Mouse (Mus musculus): Measurements from ENCODE around the gene 4930432M17Rik. TPM values are rescaled to one million over a fixed set of nuclear protein-coding genes. Genes with fewer than 3 reads are reported as not detected.

The 4930432M17Rik gene
- total RNA-seq, 2 experiments from 2014 or later, result not detected

DNA sequence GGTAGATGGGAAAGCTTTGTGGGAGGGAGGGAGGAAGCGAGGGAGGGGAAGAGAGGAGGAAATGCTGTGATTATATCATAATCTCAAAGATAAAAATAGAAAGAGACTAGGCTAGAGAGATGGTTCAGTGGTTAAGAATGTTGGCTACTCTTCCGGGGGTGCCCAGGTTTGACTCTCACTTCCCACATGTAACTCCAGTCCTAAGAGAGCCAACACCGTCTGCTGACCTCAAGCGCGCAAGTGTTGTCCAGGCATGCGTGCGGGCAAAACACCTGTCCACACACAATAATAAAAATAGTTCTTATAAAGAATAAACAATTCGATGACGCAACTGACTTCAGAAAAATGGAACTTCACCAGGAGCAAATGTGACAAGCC, 7.1 kb upstream of the 4930432M17Rik start:
- no peak for DNase-seq
- intact Hi-C loops (cut with DNase I), result no loop called here

DNA sequence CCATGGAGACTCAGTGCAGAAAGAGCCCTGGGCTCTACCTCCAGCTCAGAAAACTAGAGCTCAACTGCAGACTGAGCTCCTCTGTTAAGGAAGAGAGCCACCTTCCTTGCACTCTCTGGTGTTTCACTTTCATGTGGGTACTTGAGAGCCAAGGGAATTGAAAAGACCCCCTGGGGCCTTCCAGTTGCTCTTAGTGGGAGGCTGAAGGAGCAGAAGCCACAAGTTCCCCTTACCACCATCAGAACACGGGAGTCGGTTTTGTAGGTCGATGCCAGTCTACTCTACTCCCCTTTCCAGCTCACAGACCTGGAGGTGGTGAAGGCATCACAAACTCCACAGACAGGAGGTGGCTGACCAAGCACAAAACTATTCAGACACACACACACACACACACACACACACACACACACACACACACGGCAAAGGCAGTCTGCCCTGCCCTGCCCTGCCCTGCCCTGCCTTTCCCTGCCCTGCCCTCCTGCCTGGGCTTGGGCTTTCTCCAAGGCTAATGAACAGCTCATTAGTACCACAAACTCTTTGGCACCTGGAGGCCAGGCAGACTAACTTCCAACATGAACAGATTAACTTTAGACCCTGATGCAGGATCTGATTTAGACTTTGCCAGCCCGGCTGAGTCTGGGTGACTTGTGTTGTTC, 1.7 kb downstream of the 4930432M17Rik start:
- intact Hi-C loops (cut with DNase I), result no loop called here

GRCm38 (mm10) chr3:121678935-121679334, 8.4 kb downstream of the 4930432M17Rik start:
- no peak for DNase-seq
- intact Hi-C loops (cut with DNase I), result no loop called here

More for the DNA sequence above, 1.7 kb downstream of the 4930432M17Rik start:
- no peak for DNase-seq

GRCm38 (mm10) chr3:121679443-121679842, 8.9 kb downstream of the 4930432M17Rik start:
- intact Hi-C loops (cut with DNase I), result no loop called here
- DNase-seq, result no peak

GRCm38 (mm10) chr3:121680187-121680586, 9.6 kb downstream of the 4930432M17Rik start:
- no peak for DNase-seq
- intact Hi-C loops (cut with DNase I), result no loop called here

DNA sequence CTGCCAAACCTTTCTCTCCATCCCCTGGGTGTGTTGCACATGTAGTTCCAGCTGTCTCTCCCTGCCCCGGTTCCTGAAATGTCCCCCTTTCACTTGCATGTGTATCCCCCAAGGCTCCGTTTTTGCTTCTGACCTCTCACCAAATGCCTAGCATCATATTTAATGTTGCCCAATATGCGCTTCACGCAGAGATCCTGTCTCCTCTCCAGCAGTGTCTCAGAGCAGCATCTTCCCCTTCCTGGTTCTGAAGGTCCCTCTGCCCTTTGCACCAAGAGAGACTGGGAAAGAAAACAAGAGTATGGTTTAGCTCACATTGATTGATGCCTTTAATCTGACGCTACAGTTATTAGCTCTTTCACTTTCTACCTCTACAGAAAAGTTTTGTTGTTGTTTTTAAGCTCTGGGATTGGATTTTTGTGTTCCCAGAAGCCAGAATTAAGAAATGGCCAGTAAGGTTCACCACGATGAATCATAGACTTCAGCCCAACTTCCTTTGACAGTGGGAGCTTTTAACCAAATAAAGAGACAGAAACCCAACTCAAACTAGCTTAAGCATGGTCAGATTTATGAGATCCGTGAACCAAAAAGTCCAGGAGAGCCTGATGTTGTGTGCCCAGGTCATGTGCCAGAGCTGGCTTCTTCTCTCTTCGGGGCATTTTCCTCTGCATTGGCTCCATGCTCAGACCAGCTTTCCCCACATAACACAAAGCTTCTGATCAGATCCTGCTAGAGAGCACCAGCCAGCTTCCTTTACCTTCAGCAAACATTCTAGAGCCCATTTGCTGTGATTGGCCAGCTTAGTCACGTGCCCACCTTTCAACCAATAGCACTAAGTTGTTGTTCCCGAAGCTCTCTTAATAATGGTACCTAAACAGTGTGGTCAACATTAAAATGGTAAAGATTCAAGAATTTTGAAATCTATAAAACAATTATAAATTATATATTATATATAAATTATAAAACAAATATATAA, 12.2 kb downstream of the 4930432M17Rik start:
- DNase-seq, result no peak
- intact Hi-C loops (cut with DNase I), result no loop called here

DNA sequence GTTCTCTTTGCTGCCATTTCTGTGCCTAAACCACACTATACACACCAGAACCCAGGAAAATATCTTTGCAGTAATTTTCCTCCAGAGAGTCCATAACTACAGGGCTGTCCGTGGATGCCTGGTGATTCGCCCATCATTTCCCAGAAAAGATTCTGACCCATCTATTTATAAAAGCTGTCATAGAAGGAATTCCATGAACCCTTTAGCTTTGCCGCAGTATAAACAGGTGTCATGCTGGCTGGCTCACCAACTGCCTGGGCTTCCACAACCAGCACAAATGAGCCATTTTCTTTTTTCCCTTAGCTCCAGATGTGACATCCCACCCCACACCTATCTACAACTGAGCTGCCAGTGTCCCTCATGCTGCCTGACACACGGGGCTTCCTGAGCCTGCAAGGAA, 14.0 kb downstream of the 4930432M17Rik start:
- intact Hi-C loops (cut with DNase I), result no loop called here
- DNase-seq, result no peak

- DNase-seq, result no peak
- intact Hi-C loops (cut with DNase I), result no loop called here
Observed at GRCm38 (mm10) chr3:121684963-121685362, 14.4 kb downstream of the 4930432M17Rik start.

GRCm38 (mm10) chr3:121685985-121686384, 15.4 kb downstream of the 4930432M17Rik start:
- intact Hi-C loops (cut with DNase I), result no loop called here
- DNase-seq, result no peak

DNA sequence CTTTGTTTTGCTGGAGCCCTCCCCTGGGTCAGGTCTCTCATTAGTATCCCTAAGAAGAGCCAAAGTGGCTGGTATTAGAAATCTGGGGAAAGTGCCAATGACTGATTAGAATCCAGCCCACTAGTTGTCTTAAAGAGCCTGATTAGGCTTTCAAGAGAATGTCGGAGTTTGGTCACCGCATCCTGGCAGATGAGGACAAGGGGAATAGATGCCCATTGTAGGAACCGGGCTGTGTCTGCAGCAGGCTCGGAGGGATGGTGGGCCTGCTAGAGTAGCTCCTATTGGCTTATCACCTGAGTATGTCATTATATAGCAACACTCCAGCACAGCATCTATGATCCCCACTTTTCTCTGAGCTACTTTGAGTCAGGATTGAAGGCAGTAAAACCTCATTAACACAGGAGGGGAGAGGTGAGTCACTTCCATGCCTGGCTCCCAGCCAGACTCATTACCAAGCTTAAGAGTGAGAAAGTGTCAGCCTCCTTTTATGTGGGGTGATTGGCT, 15.9 kb downstream of the 4930432M17Rik start:
- no peak for DNase-seq
- intact Hi-C loops (cut with DNase I), result no loop called here

DNA sequence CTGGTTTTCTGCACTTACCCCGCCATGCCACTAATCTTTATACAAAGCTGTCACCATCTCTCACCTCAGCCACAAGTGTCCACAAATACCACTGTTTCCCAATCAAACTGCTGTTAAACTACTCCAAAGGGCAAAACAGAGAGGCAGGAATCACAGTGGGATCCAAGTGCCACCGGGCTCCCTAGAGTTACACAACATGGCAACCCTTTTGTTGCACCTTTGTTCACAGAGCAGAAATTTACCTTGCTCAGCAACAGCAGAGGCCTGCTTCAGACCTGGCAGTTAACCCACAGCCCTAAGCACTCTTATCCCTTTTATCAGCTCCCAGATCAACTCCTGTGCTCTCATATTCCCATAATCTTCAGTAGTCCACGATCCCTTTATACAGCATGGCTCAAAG, 17.2 kb downstream of the 4930432M17Rik start:
- no peak for DNase-seq
- intact Hi-C loops (cut with DNase I), result no loop called here

DNA sequence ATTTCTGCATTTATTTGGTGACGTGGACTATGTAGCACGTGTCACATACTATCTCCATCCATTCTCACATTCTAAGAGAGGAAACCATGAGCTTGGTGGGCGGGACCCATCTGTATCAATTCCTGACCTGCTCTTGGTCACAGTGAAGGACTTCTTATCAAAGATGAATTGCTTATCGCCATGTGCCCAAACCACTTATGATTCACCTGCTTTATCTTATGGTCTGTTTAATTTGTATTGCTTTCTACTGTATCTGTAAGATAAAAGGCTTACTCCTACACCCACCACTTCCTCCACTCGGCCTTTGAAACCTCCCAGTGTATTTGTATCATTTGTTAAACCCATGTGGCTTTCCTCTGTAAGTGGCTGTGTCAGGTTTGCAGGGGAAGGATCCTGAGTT, 18.5 kb downstream of the 4930432M17Rik start:
- DNase-seq, result no peak
- intact Hi-C loops (cut with DNase I), result no loop called here

DNA sequence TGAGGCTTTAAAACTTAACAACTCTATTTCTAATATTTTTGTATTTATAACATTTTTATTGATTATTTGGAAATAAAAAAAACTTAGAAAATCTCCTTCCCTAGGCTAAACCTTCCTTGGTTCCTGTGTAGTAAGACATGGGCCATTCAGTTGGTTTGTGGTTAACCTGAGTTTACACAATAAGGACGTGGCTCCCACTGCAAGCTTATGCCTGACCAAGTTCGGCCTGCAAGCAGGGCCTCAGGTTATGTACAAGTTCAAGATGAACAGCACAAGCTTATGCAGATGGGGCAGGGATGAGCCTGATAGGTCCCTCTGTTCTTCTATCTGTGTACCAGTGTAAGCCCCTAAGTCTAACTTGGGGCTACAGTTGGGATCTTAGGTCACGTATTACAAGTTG, 19.1 kb downstream of the 4930432M17Rik start:
- intact Hi-C loops (cut with DNase I), result no loop called here
- no peak for DNase-seq

DNA sequence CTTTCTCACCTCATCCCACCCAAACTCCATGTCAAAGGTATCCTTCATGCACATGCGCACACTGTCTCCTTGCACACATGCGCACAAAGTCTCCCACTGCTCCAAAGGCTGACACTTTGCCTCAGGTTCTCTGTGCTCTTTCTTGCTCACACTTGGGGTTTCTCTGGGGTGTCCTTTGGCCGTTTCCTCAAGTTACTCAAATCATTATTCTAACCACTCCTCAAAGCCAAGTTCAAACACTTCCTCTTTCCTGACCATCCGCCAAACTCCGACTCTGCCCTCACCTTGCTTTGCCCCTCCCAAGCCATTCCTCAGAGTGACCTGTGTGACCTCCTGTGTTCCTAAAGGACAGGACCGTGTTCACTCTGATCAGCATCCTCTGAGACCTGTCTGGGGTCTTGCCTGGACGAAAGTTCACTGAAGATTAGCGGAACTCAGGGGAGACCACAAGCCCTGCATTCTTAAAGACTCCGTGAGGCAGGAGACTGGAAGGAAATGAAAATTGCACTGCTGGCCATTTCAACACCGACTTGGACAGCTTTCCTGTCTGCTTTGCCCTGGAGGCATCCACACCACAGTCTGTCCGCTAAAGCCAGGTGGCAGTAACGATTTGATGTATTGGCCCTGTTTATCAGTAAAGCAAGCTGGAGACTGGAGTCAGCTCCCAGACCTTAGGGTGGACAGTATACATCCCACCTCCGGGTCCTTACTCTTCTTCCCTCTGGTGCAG, 22.6 kb downstream of the 4930432M17Rik start:
- intact Hi-C loops (cut with DNase I), result no loop called here
- DNase-seq, result no peak

- DNase-seq, result no peak
- intact Hi-C loops (cut with DNase I), result no loop called here
Observed at GRCm38 (mm10) chr3:121693746-121694145, 23.2 kb downstream of the 4930432M17Rik start.

DNA sequence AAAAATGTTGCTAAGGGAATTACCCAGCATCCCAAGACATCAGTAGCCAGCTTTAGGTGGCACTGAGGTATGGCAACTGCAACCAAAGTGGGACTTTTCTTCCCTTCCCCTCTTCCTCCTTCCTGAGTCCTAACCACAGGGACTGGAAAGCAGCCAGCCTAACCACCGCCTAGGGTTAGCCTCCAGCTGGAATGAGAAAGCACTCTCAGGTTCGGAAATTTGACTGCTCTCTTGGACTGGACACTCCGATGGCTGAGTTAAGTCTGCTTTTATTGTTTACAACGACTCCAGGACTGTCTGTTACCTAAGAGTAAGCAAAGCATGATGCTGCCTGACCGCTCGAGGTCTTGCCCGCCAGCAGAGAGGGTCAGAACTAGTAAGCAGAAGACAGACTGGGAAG, 26.6 kb downstream of the 4930432M17Rik start:
- intact Hi-C loops (cut with DNase I), result no loop called here
- DNase-seq, result peak in 1 of 2 experiments; percentile 37

DNA sequence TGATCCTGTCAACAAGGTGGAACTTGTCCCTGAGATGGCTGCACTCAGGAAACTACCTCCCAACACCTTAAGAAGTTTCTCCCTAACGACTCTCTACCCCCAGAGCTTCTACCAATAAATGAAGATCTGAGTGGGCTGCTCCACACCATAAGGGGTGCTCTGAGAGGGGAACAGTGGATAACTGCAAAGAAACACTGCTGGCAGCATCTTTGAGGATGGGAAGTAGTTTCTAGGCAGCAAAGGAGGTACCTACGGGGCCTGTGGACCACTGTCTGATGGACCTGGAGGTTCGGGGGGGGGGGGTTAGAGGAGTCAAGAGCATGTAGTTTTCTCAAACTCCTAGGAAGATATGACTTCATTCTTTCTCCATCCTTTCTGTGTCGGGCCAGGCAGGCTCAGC, 28.8 kb downstream of the 4930432M17Rik start:
- intact Hi-C loops (cut with DNase I), result no loop called here

DNA sequence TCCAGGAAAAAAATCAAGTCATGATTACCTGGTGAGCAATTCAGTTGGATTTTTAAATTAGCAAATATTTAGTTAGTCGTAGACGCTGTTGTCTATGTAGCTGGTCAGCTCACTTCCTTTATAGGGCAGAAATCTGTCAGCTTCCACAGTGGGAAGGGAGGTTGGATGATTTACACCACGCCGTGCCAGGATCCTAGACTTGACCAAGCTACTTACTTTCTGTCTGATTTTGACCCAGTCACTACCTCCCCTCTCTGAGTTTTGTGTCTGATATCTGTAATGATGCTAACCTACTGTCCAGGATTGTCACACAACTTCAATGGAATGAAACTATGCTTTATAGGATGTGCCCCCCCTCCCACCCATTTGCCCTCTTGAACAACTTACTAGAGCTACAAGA, 29.3 kb downstream of the 4930432M17Rik start:
- no peak for DNase-seq
- intact Hi-C loops (cut with DNase I), result no loop called here

More for the DNA sequence above, 28.8 kb downstream of the 4930432M17Rik start:
- no peak for DNase-seq

DNA sequence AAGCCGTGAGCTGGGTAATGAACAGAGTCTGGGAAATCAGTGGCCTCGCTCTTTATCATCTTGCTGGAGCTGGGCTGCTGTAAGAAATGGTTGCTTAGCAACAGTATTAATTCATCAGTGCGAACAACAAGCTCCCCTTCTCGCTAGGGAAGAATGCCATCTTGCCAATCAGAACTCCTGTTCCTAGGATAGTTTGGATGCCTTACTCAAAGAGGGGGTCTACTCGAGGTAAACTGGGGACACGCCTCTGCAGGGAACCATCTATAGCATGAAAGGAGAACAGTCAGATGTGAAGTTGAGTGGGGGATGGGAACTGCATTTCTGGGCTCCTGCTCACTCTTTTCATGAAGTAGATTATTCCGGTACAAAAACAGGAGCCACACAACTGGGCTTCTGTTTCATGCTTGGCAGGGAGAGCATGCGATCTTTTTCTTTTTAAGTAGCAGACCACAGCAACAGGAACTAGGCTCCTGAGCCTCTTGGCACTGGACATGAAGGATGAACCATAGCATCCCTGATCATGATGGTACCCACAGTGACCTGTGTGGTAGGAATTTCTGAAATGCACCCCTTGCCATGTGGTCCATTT, 29.9 kb downstream of the 4930432M17Rik start:
- no peak for DNase-seq
- intact Hi-C loops (cut with DNase I), result no loop called here

DNA sequence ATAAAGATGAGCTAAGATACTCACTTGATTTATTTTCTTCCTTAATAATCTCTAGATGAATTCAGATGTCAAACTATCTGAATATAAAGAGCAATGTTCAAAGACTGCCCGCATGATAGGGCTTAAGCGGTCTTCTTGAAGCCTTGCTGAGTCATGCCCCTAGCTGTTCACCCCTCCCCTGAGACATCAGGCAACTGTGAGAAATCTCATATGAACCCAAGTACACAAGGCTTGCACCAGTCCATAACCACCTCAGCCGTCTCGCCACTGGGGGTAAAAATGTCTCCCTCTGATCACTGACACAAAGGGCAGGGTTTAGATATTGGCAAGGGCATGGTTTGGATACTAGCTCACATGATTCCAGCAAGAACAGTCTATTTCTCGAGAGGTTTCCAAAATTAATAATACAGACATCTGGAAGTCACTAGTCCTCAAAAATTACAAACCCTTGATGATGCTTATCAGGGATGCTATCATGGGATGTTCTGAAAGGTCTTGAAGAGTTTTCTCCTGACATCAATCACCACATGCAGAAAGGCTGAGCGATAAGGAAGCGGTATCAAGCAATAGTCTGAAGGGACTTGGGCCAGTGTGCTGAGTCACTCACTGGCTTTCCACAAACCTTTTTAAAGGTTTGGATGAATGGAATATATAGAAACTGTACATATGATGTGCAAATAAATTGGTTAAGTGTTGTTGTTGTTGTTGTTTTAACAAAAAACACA, 32.8 kb downstream of the 4930432M17Rik start:
- DNase-seq, result no peak
- intact Hi-C loops (cut with DNase I), result no loop called here
